Mouse (Mus musculus) left cerebral cortex, postnatal 36 days (tissue): Measurements from ENCODE around the gene Acox2. TPM values are rescaled to one million over a fixed set of nuclear protein-coding genes. Genes with fewer than 3 reads are reported as not detected.
"Not testable (repeated sequence)": the region's sequence is repeated elsewhere in the genome, so short reads cannot be mapped to it uniquely, and the experiment has no call there.

ENCODE experiments used
- DNase-seq, 2 experiments: peaks; one replicate each; pipeline ENCODE4 v3.0.0; 2021 to 2022; ENCODE audit warnings: low spot score in 2 of 2, mixed read lengths in 1 of 2
- intact Hi-C: fragments of 180-260 bp; cut with DNase I; formaldehyde crosslinking; loops from one replicate; pipeline ENCODE4 v1.15.1; 2025
- total RNA-seq, 2 experiments: library from RNA; stranded (reverse); gene quantifications; 2 replicates each; pipeline ENCODE4 v1.2.3; 2021

The Acox2 gene
- not detected for total RNA-seq

DNA sequence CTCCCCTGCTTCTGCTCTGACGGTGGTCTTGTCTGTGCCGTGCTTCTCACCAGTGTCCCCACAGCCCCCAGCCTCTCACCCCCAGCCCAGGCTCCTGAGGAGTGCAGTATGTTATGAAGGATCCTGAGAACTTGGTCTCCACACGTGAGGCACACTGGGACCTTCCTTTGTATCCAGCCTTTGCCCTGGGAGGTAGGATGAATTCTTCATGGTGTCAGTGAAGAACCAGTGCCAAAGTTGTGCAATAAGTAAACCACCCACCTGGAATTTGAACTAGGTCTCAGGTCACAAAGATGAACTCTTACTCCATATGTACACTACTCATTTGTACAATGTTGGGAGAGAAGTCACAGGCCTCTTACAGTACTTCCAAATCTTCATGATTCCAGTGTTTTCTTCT lies at the start of gene Acox2:
Gene Acox2 (minus strand): TSS at position 188 of the 400 bp plus-strand sequence.
- DNase-seq, result no peak
- intact Hi-C loops, result loop anchor here (5.0 kb wide), 1 partner anchor 88 kb away; no protein-coding TSS in a partner anchor

DNA sequence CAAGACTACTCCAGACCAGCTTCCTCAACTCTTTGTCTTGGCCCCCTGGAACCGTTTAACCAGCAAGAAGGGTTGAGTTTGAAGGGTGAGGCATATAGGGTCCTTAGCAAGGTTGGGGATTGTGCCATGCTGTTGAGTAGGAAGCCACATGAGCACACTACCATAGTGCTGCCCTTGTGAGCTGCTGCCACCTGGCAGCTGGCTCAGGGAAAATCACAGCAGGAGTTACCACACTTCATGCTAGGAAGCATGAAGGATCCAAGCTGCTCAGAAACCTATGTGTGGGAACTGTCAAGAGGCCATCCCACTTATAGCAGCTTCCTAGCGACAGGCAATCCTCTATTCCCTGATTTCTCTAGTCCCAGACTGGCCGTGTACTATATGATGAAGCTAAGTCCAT lies 49.5 kb upstream of the Acox2 start:
- intact Hi-C loops, result no loop called here
- DNase-seq, result no peak

DNA sequence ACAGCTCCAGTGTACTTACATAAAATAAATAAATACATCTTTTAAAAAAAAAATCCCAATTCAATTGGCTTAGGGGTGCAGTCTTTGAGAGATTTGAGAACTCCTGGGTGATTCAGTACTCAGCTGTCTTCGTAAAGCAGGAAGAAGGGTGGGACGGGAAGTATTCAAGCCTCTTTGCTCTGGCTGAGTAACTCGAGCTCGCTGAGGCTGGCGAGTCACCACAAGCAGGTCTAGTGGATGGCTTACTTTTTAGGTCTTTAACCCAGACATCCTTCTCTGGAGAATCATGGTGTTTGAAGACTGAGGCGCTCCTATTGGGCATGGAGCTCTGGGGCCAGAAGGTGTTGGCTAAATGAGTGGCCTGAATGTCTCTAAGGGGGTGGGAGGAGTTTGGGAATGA lies 47.7 kb upstream of the Acox2 start:
- intact Hi-C loops, result no loop called here
- DNase-seq, result no peak

DNA sequence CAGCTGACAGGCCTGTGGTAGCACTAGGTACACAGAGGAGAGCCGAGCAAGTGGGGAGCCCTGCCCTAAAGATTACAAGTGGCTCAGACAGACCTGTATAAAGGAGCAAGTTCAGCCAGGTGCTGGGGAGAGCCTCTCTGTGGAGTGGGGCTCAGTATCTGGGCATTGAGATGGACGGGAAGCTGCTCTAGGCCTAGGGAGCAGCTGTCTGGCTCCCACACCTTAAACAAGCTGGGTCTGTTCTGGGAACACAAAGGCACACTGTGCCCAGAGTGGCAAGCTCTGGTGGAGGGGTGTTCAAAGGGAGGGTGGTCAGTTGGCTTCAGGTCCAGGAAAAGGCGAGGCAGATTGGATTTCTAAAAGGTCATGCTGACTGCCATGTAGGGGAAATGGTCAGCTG lies 45.9 kb upstream of the Acox2 start:
- intact Hi-C loops, result no loop called here
- DNase-seq, result no peak

DNA sequence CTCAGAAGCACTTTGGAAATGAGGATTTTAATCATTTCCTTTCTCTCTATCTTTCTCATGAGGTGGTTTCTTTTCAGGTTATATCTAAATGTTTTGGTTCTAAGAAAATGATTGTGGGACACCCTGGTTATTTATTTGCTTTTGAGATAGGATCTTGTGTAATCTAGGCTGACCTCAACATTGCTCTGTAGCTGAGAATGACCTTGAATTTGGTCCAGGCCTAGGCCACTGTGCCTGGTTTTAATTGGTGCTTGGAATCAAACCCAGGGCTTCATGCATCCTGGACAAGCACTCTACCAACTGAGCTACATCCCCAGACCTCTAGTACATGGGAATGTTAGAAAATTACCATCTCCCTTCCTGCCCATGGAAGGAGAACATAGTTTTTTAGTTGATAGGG lies 44.9 kb upstream of the Acox2 start:
- no peak for DNase-seq
- intact Hi-C loops, result no loop called here

DNA sequence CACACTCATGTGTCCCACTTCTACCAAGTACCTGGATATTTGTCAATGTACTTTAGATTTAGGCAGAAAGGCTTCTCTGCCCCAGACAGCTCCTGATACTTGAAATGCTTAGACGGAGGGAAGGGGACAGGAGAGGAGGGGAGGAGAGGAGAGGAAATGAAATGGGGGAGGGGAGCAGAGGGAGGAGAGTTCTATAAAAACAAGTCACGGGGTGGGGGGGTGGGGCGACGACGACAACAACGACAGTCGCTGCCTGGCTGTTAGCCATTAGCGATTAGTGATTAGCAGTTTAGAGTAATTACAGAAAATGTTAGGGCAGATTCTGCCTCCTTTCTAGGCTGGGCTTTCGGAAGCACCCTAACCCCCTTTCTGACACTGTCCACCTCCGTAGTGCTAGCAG lies 43.5 kb upstream of the Acox2 start:
- intact Hi-C loops, result no loop called here
- DNase-seq, result no peak

DNA sequence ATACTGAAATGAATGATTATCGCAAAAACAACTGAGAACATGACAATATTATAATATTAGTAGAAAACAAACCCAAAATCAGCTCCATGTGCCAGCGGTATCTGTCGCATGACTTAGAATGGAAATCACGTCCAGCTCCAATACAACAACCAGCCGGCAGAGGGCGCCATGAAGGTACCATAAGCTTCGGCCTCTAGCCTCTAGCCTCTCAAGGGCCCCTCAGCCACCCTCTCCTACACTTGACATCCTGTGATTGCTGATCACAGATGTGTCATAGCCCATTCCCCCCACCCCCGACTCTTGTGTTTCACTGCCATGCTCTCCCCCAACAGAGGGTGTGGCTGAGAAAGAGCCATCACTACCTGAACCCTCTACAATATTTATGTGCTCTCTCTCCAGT lies 41.1 kb upstream of the Acox2 start:
- intact Hi-C loops, result loop anchor here (1.0 kb wide), 1 partner anchor 46 kb away; no protein-coding TSS in a partner anchor
- no peak for DNase-seq

DNA sequence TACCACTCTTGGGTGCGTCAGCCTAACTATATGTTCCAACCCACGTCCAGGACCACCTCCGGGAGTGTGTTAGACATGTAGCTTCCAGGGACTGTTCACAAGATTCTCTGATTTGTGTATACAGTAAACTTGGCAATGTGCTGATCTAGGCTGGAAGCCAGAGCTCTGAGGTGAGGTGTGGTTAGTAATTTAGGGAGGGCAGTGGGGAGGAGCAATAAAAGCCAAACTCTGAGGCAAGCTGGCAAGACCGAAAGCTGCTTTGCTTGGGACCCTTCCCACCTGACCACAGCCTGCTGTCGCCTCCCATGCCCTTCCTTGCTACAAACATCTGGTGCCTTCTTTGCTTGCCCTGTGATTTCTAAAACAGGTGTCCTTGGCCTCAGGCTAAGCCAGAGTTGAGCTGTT lies 38.7 kb upstream of the Acox2 start:
- intact Hi-C loops, result no loop called here
- DNase-seq, result no peak

DNA sequence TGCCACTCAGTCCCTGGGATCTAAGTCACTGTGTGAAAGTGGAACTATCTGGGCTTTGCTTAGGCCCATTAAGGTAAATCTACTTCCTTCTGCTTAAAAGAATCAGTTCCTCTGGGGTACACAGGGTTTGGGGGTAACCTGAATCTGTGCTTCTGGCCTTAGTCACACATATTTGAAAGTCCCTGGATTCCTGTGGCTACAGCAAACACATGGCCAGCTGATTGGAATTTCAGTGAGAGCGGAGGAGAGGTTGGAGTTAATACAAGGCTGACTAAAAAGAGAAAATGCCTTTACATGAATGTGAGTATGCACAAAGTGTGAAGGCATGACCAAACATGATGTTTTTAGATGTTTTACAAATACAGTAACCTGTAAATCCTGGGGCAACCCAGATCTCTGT lies 35.1 kb upstream of the Acox2 start:
- intact Hi-C loops, result no loop called here
- no peak for DNase-seq

DNA sequence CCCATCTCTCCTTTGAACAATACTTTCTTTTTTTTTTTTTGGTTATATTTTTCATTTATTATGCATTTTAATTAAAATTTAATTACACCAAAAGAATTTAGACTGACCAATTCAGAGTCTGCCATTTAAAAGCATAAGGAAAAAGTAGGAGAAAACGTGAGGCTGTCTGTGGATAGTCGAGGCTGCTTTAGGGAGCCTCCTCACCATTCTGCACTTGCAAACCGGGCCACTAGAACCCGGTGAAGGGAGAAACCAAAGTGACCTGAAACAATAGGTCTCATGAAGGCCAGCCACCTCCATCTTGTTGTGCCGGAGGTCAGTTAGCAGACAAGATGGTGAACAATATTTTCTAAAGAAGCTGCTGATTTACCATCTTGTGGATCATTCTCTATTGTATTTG lies 27.4 kb upstream of the Acox2 start:
- intact Hi-C loops, DNase-seq: not testable (repeated sequence)

DNA sequence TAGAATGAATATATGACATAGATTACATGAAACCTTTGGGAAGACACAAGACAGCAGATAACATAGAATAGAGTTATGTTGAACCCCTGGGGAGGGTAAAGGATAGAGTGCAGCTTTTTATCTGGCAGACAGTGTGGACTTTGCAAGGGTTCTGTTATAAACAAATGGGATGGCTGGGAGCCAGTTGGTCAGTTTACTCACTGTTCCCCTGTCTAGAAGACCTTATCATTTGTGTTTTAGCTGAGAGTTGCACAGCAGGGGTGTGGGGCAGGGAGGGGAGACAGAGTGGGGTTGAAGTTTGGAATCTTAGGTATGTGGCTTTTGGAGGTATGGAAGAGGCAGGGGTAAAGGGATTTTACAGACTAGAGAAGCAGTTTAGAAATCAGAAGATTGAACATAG lies 24.6 kb upstream of the Acox2 start:
- DNase-seq, result no peak
- intact Hi-C loops, result no loop called here

DNA sequence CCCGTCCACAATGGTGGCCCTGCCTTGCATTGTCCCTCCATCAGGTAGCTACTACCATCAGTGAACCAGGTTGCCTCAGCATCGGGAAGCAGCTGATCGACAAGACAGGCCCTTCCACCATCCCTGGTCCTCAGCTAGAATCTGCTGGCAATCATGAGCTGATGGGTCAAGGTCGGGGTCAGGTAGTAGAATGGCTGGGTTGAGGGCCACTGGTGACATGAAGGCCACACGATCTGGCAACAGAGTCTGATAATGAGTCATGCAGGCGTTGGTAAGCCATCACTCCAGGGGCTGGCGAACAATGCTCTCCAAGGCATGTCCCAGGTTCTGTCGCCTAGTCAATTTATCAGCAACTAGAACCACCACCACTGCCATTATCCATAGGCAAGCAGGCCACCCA lies 12.1 kb upstream of the Acox2 start:
- intact Hi-C loops, DNase-seq: not testable (repeated sequence)

DNA sequence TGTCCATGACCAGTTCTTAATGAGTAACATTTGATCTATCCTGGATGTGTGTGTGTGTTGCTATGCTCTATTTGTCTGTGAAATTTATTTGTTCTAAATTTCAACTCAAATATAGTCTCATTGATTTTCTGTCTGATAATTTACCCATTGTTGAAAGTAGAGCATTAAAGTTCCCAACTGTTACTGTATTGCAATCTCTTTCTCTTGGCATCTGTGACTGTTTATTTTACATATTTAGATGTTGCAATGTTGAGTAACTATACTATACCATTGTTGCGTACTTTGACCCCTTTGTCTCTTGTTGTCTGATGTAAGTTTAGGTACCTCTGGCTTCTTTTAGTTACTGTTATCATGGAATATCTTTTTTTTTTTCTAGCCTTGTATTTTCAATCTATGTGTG lies 5.2 kb upstream of the Acox2 start:
- no peak for DNase-seq
- intact Hi-C loops, result no loop called here

DNA sequence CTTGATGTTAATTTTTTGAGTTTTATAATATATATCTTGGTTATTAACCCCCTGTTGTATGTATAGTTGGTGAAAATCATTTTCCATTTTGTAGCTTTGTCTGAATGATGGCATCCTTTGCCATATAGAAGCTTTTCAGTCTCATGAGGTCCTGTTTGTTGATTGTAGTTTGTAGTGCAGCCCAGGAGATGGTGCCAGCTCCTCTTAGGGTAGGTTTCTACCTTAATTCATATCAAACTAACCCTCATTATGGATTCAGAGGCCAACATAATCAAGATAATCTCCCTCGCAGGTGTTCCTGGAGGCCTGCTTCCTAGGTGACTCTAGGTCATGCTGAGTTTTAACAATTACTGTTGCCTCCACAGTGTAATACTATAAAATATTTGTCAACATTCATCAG lies 3.1 kb upstream of the Acox2 start:
- DNase-seq, result no peak
- intact Hi-C loops, result no loop called here

DNA sequence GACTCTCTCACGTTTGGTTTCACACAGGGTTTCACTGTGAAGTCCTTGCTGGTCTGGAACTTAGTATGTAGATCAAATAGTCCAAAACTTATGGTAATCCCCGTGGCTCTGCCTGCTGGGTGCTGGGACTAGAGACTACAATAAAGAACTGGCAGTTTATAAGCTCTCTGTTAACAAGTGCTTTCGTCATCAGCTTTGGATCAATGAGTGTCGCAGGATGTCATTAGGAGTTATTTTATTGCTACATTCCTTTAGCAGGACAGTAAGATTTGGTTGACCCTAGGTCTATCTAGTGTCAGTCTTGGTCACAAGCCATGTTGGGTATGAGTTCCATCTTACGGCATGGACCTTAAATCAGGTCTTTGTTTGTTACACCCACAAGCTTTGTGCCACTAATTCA lies 1.1 kb upstream of the Acox2 start:
- no peak for DNase-seq
- intact Hi-C loops, result no loop called here

DNA sequence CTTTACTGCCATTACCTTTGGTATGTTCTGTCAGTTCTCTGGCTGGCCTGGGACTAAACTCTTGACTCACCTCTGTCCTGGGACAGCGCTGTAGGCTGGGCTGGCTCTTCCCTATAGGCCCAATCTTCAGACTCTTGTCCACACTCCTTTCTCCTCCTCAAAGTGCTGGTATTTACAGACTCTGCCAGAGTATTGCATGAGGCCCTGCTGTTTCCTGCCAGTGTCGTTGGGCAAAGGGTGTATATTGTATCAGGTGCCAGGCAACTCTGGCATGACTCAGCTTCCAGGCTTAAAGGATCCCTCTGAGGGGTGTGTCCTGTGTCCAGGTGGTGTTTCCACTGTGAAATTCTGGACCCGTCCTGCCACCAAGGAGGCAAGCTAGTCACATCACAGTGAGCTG lies 401 bp downstream of the Acox2 start:
- DNase-seq, result no peak
- intact Hi-C loops, result loop anchor here (5.0 kb wide), 1 partner anchor 89 kb away; no protein-coding TSS in a partner anchor

DNA sequence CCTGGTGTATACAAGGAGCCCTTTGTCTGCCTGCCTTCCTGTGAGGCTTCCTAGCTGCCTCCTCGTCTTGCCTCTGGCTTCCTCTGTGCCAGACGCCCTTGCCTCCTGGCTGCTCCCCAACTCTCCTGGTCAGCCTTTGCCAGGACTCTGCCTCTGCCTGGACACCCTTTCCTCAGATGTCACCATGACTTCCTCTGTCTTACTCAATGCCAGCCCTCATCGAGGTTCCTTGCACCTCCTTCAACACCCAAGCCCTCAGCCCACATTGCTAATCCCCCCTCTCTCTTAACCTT lies 872 bp downstream of the Acox2 start:
- intact Hi-C loops, result loop anchor here (5.0 kb wide), 1 partner anchor 89 kb away; no protein-coding TSS in a partner anchor
- DNase-seq, result no peak

DNA sequence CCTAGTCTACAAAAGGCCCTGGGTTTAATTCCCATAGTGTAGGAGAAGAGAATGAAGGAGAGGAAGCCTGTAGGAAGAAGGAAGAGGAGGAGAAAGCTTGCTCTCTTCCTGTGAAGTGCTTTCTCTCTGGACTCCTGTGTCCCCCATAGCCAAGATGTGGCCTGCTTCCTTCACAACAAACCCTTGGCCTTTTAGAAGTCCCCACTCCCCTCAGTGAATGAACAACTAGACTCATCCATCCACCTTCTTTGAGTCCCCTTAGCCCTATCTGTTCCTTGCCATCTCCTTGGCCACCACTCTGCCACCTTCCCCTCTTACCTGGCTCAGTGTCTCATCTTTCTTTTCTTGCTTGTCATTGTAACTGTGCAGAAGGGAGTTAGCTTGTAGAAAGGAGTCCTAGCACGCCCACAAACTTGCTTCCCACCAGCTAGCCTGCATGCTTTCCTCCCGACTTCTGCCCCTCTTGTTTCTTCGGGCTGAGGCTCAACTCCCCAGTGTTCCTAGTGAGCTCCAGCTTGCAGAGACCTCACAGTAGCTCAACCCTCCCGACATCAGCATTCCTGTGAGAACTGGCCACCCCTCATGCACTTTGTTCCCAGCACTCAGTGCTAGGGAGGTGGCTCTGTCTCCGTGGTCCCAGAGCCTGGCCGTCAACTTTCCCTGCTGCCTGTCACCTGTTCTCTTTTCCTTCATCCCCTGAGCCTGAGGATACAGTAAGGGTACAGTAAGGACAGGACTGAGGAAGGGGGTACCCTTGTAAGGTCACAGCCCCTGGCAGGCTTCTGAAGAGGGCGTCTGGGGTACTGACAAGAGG lies 1.4 kb downstream of the Acox2 start:
- DNase-seq, result no peak
- intact Hi-C loops, result loop anchor here (5.0 kb wide), 1 partner anchor 90 kb away; no protein-coding TSS in a partner anchor

DNA sequence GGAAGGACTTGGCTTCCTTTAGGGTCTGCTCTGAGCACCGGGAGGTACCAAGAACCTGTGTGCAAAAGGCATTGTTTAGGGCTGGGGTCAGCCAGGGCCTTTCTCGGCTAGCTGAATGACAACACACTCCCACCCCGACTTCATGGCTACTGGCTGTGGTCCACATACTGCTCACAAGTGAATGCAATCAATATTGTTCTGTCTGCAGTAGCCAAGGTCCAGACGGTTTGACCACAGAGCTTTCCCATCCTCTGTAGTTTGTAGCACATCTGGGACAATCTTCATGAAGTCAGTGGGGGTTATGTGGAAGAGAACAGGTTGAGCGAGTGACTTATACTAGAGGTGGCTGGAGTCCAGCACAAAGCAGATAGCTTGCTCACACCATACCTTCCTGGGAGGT lies 2.3 kb downstream of the Acox2 start:
- DNase-seq, result no peak
- intact Hi-C loops, result loop anchor here (5.0 kb wide), 1 partner anchor 90 kb away; no protein-coding TSS in a partner anchor

DNA sequence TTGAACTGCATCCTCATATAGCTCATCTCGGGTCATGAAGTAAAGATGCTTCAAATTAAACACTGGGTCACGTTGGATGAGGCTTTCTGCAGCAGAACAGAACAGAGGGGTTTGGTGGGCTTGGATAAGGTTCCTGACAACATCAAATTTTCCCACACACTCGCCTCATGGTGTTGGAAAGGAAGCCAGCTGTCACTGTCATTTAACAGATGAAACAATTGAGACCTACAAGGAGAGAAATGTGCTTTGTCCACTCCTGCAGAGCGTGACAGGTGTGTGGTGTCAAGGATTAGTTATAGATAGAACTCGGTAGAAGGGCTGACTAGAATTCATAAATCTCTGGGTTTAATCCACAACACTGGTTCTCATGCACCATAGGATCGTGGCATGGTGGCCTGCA lies 3.1 kb downstream of the Acox2 start:
- DNase-seq, result no peak
- intact Hi-C loops, result loop anchor here (5.0 kb wide), 1 partner anchor 91 kb away; no protein-coding TSS in a partner anchor

DNA sequence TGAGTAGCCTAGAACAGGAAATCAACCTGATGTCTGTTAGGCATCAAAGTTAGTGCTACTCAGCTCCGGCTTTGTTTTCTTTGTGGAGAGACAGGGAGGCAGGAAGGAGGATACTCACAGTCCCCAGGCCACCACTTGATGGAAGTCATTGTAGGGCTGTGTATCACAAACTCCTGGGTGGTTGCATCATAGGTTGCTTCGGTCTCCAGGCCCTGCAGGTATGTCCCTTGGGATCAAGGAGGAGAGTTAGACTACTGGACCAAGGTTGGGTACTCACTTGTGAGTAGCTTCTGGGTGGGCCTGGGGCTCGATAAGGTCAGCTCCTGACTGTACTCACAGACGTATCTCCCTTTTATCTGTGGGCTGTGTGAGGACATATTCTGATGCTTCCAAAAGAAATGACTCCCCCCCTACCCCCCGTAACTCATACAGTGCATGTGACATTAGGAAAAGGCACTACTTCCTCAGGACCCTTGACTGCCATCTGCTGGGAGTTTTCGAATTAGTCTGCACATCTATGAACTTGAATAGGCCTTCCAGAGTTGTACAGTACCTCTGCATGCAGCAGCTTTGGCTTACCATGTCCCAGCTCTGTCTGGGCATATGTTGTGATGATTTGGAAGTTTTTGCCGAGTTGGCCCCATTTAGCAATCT lies 4.0 kb downstream of the Acox2 start:
- peak in 1 of 2 experiments; percentile 43 for DNase-seq
- intact Hi-C loops, result loop anchor here (5.0 kb wide), 1 partner anchor 92 kb away; no protein-coding TSS in a partner anchor
